Mouse (Mus musculus) kidney, adult 2 months (tissue): ENCODE data around the gene Armcx6.

Experiments
- CTCF ChIP-seq: fragments of 200-500 bp; conservative IDR thresholded peaks from 2 replicates; pipeline ENCODE4 v1.5.1; 2011; ENCODE audit warnings: low read depth, mild to moderate bottlenecking, control low read depth, low read length, moderate library complexity, mixed read lengths; ENCODE audit not compliant: insufficient read depth, insufficient read length
- POLR2A ChIP-seq: fragments of 200-500 bp; IDR thresholded peaks from one replicate; pipeline ENCODE4 v1.6.1; 2011; ENCODE audit warnings: low read depth, low read length, control low read depth

- no peak for TF ChIP-seq CTCF
- TF ChIP-seq POLR2A = no peak
Observed at GRCm38 (mm10) chrX:134739160-134739559, 12.1 kb downstream of the Armcx6 start.
